Comparison of ENCODE assay signal across 24 mouse cellular contexts in genomic region chr1:152275011-152275410, GRCm38 (mm10).
DNase-seq lines count a peak whose midpoint lies in the region; ATAC-seq and TF ChIP-seq lines count a peak whose summit lies in the region.
"Had no signal": no experiment of that assay in that cellular context is flagged by ENCODE, and none has a peak within 500 bp of the region (broad histone marks: within the 10 kb centered on the region; RNA-seq: fewer than 3 reads in every experiment).

No protein-coding gene starts in this region.

- no peak overlapping the region for H3K4me2 ChIP-seq in liver, postnatal 0 days (ENCODE audit: low read depth, low read length)
- H3K4me2 ChIP-seq in liver, embryonic 12.5 days: no peak overlapping the region
- H3K4me2 ChIP-seq: embryonic facial prominence, embryonic 12.5 days; forebrain, embryonic 13.5 days; forebrain, embryonic 15.5 days had no signal

- no peaks in the 10 kb centered on the region for H3K36me3 ChIP-seq in liver, postnatal 0 days (replicated peaks; ENCODE audit: insufficient read depth, low read length)
- no peaks in the 10 kb centered on the region for H3K36me3 ChIP-seq in liver, embryonic 12.5 days
- H3K36me3 ChIP-seq: embryonic facial prominence, embryonic 12.5 days; forebrain, embryonic 15.5 days; G1E had no signal

- 87% methylated on average over 24 of the region's 24 CpGs for WGBS in liver, postnatal 0 days (ENCODE audit: insufficient replicate concordance)
- 87% methylated on average over 24 of the region's 24 CpGs for WGBS in liver, embryonic 12.5 days (ENCODE audit: insufficient replicate concordance)

- no peak overlapping the region for H3K4me3 ChIP-seq in liver, postnatal 0 days (ENCODE audit: low read depth, low read length)
- H3K4me3 ChIP-seq in liver, embryonic 12.5 days: no peak overlapping the region
- H3K4me3 ChIP-seq: embryonic facial prominence, embryonic 12.5 days; forebrain, embryonic 13.5 days; forebrain, embryonic 15.5 days had no signal

- no peak for DNase-seq in liver, postnatal 0 days
- DNase-seq in ES-CJ7 (ENCODE audit: low read depth, low spot score) (peak; percentile 16), R1 (ENCODE audit: low read depth, low spot score) (peak; percentile 78), adipocyte (ENCODE audit: low spot score) (no peak)
- DNase-seq in testis, postnatal 14 days (ENCODE audit: low spot score): peak; percentile 51
- no peak for DNase-seq in left cerebral cortex, adult 8-10 months (ENCODE audit: low spot score in 2 of 2)
- DNase-seq: adrenal gland, adult 2 months; adrenal gland, postnatal 10 days; adrenal gland, postnatal 25 days; cerebellum, adult 11 months; cerebellum, adult 18-20 months; cerebellum, adult 8-10 months; cerebellum, adult 9-11 months; cerebellum, postnatal 14 days; cerebellum, postnatal 36 days; embryo, embryonic 11 days; forebrain, postnatal 0 days had no signal

- peaks cover 7% of the 10 kb centered on the region; the same call in 1 of the 2 replicates for H3K4me1 ChIP-seq in liver, postnatal 0 days (ENCODE audit: insufficient read depth)
- H3K4me1 ChIP-seq in liver, embryonic 12.5 days: no peaks in the 10 kb centered on the region
- H3K4me1 ChIP-seq: embryonic facial prominence, embryonic 12.5 days; forebrain, embryonic 13.5 days; forebrain, embryonic 15.5 days had no signal

- H3K9ac ChIP-seq in liver, postnatal 0 days (replicated peaks): no peak overlapping the region
- no peak overlapping the region for H3K9ac ChIP-seq in liver, embryonic 12.5 days
- H3K9ac ChIP-seq: embryonic facial prominence, embryonic 12.5 days; forebrain, embryonic 13.5 days; forebrain, embryonic 15.5 days; forebrain, postnatal 0 days had no signal

- H3K9me3 ChIP-seq in liver, postnatal 0 days (ENCODE audit: low read length): no peaks in the 10 kb centered on the region
- no peaks in the 10 kb centered on the region for H3K9me3 ChIP-seq in liver, embryonic 12.5 days (replicated peaks)
- H3K9me3 ChIP-seq: embryonic facial prominence, embryonic 12.5 days; forebrain, embryonic 15.5 days had no signal

- no peak for TF ChIP-seq CTCF in liver, postnatal 0 days (IDR thresholded peaks at IDR 0.05; ENCODE audit: low read depth)

- H3K27ac ChIP-seq in liver, postnatal 0 days (ENCODE audit: low read depth): 0 out of 2 replicates have a peak overlapping the region, but pooled peaks have one; percentile 22
- no peak overlapping the region for H3K27ac ChIP-seq in liver, embryonic 12.5 days
- H3K27ac ChIP-seq: embryonic facial prominence, embryonic 12.5 days; forebrain, embryonic 13.5 days; forebrain, embryonic 15.5 days had no signal

- no peaks in the 10 kb centered on the region for H3K27me3 ChIP-seq in liver, postnatal 0 days (ENCODE audit: insufficient read depth, low read length)
- no peaks in the 10 kb centered on the region for H3K27me3 ChIP-seq in liver, embryonic 12.5 days (replicated peaks)
- H3K27me3 ChIP-seq: embryonic facial prominence, embryonic 12.5 days; forebrain, embryonic 13.5 days; forebrain, embryonic 15.5 days; Patski had no signal

- no peak for ATAC-seq in liver, postnatal 0 days
- ATAC-seq in liver, embryonic 12.5 days: no peak
- ATAC-seq: activated CD4-positive, CD25-positive, alpha-beta regulatory T cell, adult 4 months; forebrain, embryonic 13.5 days; forebrain, embryonic 15.5 days; forebrain, postnatal 0 days had no signal

- TF ChIP-seq EP300 in liver, postnatal 0 days (IDR thresholded peaks at IDR 0.05; ENCODE audit: low read depth): no peak

Comparison
In these comparisons a context has a peak if more than half of its experiments do, and no peak if none do; other contexts are left out.
1. DNase-seq: peak in ES-CJ7 (single experiment), R1 (single experiment) and testis, postnatal 14 days (single experiment); none in liver, postnatal 0 days (single experiment), left cerebral cortex, adult 8-10 months (0 of 2) and adipocyte (single experiment).